Mouse (Mus musculus) liver, adult 2 months (tissue): ENCODE data around the gene Herc2. TPM values are rescaled to one million over a fixed set of nuclear protein-coding genes. Genes with fewer than 3 reads are reported as not detected.

ENCODE experiments used
- DNase-seq: peaks from one replicate; pipeline ENCODE4 v3.0.0-alpha.2; 2011; ENCODE audit warnings: low read depth, low spot score; ENCODE audit errors: extremely low read depth
- H3K27ac ChIP-seq: fragments of 200-500 bp; replicated peaks from 2 replicates; pipeline ENCODE4 v1.5.1; 2012; ENCODE audit warnings: low read depth, mild to moderate bottlenecking, control low read depth, inconsistent platforms, low read length; ENCODE audit not compliant: insufficient read depth
- H3K27me3 ChIP-seq: fragments of 200-500 bp; 2 replicates; pipeline ENCODE4 v1.6.1; 2012; ENCODE audit warnings: mild to moderate bottlenecking, moderate library complexity, low read length, inconsistent platforms; ENCODE audit not compliant: control insufficient read depth, insufficient read depth
- H3K36me3 ChIP-seq: fragments of 200-500 bp; 2 replicates; pipeline ENCODE4 v1.6.1; 2012; ENCODE audit warnings: low read length, inconsistent platforms; ENCODE audit not compliant: control insufficient read depth, insufficient read depth
- H3K4me1 ChIP-seq: fragments of 200-500 bp; 2 replicates; pipeline ENCODE4 v1.6.1; 2011; ENCODE audit warnings: low read length; ENCODE audit not compliant: control insufficient read depth, insufficient read depth
- H3K4me3 ChIP-seq: fragments of 200-500 bp; 2 replicates; pipeline ENCODE4 v1.5.1; 2011; ENCODE audit warnings: low read depth, mild to moderate bottlenecking, control low read depth, low read length, moderate library complexity; ENCODE audit not compliant: insufficient read depth
- H3K79me2 ChIP-seq: fragments of 200-500 bp; 2 replicates; pipeline ENCODE4 v1.6.1; 2012; ENCODE audit warnings: inconsistent platforms, mild to moderate bottlenecking, low read length, moderate library complexity; ENCODE audit not compliant: control insufficient read depth, insufficient read depth
- H3K9ac ChIP-seq: fragments of 200-500 bp; 2 replicates; pipeline ENCODE4 v1.6.1; 2012; ENCODE audit warnings: low read depth, mild to moderate bottlenecking, control low read depth, inconsistent platforms, low read length
- CTCF ChIP-seq: fragments of 200-500 bp; IDR thresholded peaks from 2 replicates; pipeline ENCODE4 v1.5.1; 2011; ENCODE audit warnings: low read depth, low read length, control low read depth
- POLR2A ChIP-seq: fragments of 200-500 bp; IDR thresholded peaks from 2 replicates; pipeline ENCODE4 v1.6.1; 2011; ENCODE audit warnings: low read length, control low read depth; ENCODE audit not compliant: insufficient read depth; ENCODE audit errors: extremely low read depth
- WGBS: fragments of 180-500 bp; shearing (Covaris S2); methylation state at CpG from one replicate; pipeline ENCODE4 v1.1.7; 2018; 5-methylcytosine and 5-hydroxymethylcytosine counted together
- polyA plus RNA-seq: library from polyadenylated mRNA; depleted of rRNA; stranded (reverse); fragments of >200 nt; gene quantifications from 2 replicates; pipeline ENCODE4 v1.2.3, GENCODE M21; 2012
- total RNA-seq: library from RNA; depleted of rRNA; stranded (reverse); fragments of >200 nt; gene quantifications from 2 replicates; pipeline ENCODE4 v1.2.3, GENCODE M21; 2014

The Herc2 gene
- total and polyA plus RNA-seq, 2 experiments: 9.8 to 15.9 TPM

DNA sequence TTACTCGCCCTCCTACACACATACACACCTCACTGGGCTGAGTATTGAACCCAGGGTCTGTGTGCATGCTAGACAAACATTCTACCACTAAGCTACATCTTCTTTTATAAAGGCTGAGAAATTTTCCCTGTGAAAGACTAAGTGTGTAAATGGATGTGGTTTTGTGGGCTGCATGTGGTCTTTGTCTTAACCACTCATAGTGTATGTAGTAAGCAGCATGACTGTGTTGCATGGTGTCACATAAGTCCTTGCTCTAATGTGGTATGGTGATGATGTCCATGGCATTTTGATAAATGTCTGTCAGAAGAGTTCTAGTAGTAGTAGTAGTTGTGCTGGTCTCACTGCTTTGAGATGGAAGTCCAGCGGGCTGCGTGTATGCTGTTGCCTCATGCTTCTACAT lies 152.8 kb downstream of the Herc2 start:
- H3K4me1 ChIP-seq: no peaks in the 10 kb centered on the region
- TF ChIP-seq CTCF (no peak), POLR2A (no peak)
- H3K27me3 ChIP-seq: no peaks in the 10 kb centered on the region
- no peak overlapping the region for H3K27ac ChIP-seq
- 97% methylated on average over 3 of the region's 3 CpGs for WGBS
- no peak overlapping the region for H3K4me3 ChIP-seq
- H3K36me3 ChIP-seq: peaks cover 82% of the 10 kb centered on the region
- H3K9ac ChIP-seq: no peak overlapping the region
- no peak for DNase-seq
- no peaks in the 10 kb centered on the region for H3K79me2 ChIP-seq

DNA sequence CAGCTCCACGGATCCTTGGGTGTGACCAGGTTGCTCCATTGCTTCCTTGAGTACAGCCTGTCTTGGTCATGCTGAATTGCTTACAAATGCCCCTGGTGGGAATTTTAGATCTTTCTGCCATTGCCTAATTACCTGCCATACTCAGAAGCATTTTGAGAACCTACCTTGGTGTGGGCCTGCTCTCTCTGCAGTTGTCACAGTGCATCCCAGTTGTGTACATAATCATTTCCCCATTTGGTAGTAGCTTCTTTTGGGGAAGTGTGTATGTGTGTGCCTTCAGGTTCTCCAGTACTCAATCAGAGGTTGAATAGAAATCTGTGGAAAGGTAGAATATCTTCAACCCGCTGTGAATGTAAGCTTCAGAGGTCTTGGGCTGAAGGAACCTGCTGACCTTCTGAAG lies 153.3 kb downstream of the Herc2 start:
- no peak overlapping the region for H3K27ac ChIP-seq
- no peaks in the 10 kb centered on the region for H3K79me2 ChIP-seq
- H3K4me1 ChIP-seq: no peaks in the 10 kb centered on the region
- no peak overlapping the region for H3K9ac ChIP-seq
- H3K4me3 ChIP-seq: no peak overlapping the region
- DNase-seq: no peak
- H3K36me3 ChIP-seq: peaks cover 80% of the 10 kb centered on the region
- TF ChIP-seq CTCF: no peak
- no peak for TF ChIP-seq POLR2A
- WGBS: 96% methylated on average over 2 of the region's 2 CpGs
- H3K27me3 ChIP-seq: no peaks in the 10 kb centered on the region

DNA sequence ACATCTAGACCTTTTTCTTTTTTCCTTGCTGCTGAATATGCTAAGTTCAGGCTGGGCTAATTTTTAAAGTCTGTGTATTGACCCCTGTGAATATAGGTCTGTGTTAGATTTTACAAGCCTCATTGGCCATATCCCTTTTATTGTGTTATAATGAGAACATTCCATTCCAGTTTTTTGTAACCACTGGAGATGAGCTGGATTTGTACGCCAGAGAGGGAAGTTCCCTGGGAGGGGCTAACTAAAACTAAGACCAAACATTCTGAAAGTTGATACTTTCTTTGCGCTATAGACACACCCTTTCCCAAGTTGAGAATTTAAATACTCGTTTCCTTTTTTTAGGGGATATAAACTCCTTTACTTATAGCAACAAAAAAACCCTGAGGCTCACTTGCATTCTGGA lies 154.9 kb downstream of the Herc2 start:
- Histone ChIP-seq H3K36me3 (peaks cover 78% of the 10 kb centered on the region), H3K79me2 (no peaks in the 10 kb centered on the region), H3K27ac (no peak overlapping the region), H3K4me1 (no peaks in the 10 kb centered on the region), H3K4me3 (no peak overlapping the region), H3K27me3 (no peaks in the 10 kb centered on the region), H3K9ac (no peak overlapping the region)
- no peak for DNase-seq
- TF ChIP-seq POLR2A (no peak), CTCF (no peak)
- WGBS: 88% methylated on average over 3 of the region's 3 CpGs

DNA sequence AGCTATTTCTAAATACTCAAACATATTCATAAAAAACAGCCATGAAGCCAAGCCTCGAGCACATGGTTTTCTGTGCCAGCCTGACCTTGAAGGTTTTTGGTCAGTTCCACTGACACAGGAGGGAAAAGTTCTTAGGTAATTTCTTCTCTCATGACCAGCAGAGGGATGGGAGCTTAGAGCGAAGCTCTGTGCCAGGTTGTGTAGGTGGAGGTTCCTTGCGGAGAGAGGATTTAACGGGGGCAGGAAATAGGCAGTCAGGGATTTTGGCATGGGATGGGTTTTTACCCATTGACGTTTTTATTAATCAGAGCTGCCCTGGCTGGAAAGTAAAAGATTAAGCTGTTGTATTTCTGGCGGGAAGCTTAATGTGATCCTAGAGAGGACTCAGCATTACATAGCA lies 170.8 kb downstream of the Herc2 start:
- no peak for TF ChIP-seq POLR2A
- TF ChIP-seq CTCF: no peak
- DNase-seq: no peak
- no peak overlapping the region for H3K27ac ChIP-seq
- WGBS: 87% methylated on average over 6 of the region's 6 CpGs
- H3K9ac ChIP-seq: no peak overlapping the region
- H3K79me2 ChIP-seq: no peaks in the 10 kb centered on the region
- no peaks in the 10 kb centered on the region for H3K27me3 ChIP-seq
- H3K4me1 ChIP-seq: no peaks in the 10 kb centered on the region
- peaks cover 62% of the 10 kb centered on the region for H3K36me3 ChIP-seq
- H3K4me3 ChIP-seq: no peak overlapping the region

DNA sequence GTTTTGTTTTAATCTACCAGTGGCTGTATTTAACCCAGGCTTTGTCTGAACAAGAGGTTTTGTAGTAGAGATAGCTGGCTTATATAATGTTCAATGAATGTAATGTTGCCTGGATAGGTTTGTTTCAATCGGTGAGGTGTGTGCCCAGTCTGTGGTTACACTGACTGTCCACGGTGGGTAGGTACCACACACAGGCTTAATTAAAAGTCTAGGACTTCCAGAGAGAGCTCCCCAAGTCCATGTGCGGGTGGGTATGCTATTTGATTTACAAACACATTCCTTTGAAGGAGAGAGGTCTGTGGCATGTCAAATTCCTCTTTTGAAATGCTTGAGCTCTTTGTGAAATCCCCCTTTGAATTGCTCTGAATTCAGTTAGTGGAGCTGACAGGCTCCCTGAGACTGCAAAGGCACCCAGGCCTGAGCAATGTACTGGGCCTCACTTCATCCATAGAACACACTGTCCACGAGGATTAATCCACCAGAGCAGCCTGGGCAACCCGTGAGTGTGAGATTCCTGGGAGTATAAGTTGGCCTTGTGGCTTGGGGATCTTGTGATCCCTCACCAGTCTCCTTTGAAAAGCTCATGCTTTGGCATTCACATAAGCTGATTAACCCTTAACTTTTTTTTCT lies 185.9 kb downstream of the Herc2 start:
- H3K79me2 ChIP-seq: no peaks in the 10 kb centered on the region

DNA sequence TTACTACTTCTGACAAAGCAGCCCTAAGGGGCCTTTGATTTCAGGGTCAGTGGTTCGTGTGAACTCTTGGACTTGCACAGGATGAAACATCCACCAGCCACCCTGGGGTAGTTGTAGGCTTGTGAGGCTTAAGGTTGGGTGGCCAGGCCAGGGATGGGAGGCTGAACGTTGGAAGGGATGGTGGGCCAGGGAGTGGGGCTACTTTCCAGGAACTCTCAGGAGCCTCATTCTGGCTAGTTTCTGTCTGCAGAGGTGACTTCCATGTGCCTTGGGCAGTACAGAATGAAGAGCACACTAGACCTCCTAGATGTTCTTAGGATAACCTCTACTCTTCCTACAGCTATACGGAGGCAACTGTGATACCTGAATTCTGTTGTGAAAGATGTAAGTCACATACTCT lies 186.6 kb downstream of the Herc2 start:
- H3K27me3 ChIP-seq: no peaks in the 10 kb centered on the region
- no peak overlapping the region for H3K4me3 ChIP-seq
- no peak for DNase-seq
- H3K79me2 ChIP-seq: no peaks in the 10 kb centered on the region
- H3K36me3 ChIP-seq: peaks cover 1% of the 10 kb centered on the region; the same call in 1 of the 2 replicates
- H3K27ac ChIP-seq: no peak overlapping the region
- H3K9ac ChIP-seq: no peak overlapping the region
- TF ChIP-seq POLR2A: no peak
- no peak for TF ChIP-seq CTCF
- WGBS: 91% methylated on average over 3 of the region's 3 CpGs
- H3K4me1 ChIP-seq: no peaks in the 10 kb centered on the region

More for the DNA sequence above, 185.9 kb downstream of the Herc2 start:
- no peak overlapping the region for H3K9ac ChIP-seq
- TF ChIP-seq POLR2A: no peak
- TF ChIP-seq CTCF: no peak
- H3K27ac ChIP-seq: no peak overlapping the region
- H3K4me3 ChIP-seq: no peak overlapping the region
- no peaks in the 10 kb centered on the region for H3K4me1 ChIP-seq
- peaks cover 5% of the 10 kb centered on the region for H3K36me3 ChIP-seq
- WGBS: 74% methylated on average over 5 of the region's 5 CpGs
- no peaks in the 10 kb centered on the region for H3K27me3 ChIP-seq
- DNase-seq: no peak
